Mouse (Mus musculus) liver, postnatal 0 days (tissue): ENCODE measurements around the gene Astn2. TPM values are rescaled to one million over a fixed set of nuclear protein-coding genes. Genes with fewer than 3 reads are reported as not detected.

Experiments
- ATAC-seq: fragments of 200-750 bp; cut with Nextera tagmentation; 2 replicates; pipeline ENCODE4 v1.8.0; 2017; ENCODE audit warnings: mild to moderate bottlenecking, moderate library complexity
- DNase-seq: peaks from one replicate; pipeline ENCODE4 v3.0.0-alpha.2; 2016
- H3K27ac ChIP-seq: fragments of 300-500 bp; sonication (generic); 2 replicates; pipeline ENCODE4 v1.5.1; 2014; ENCODE audit warnings: antibody characterized with exemption, moderate library complexity, mild to moderate bottlenecking, low read depth
- H3K27me3 ChIP-seq: fragments of 300-500 bp; sonication (generic); 2 replicates; pipeline ENCODE4 v1.6.1; 2014; ENCODE audit warnings: low read length, control low read depth, mixed read lengths; ENCODE audit not compliant: insufficient read depth
- H3K36me3 ChIP-seq: fragments of 300-500 bp; sonication (generic); replicated peaks from 2 replicates; pipeline ENCODE4 v1.6.1; 2014; ENCODE audit warnings: mild to moderate bottlenecking, control low read depth, low read length, moderate library complexity, mixed read lengths; ENCODE audit not compliant: insufficient read depth
- H3K4me1 ChIP-seq: fragments of 300-500 bp; sonication (generic); 2 replicates; pipeline ENCODE4 v1.6.1; 2014; ENCODE audit warnings: antibody characterized with exemption, mild to moderate bottlenecking, control low read depth; ENCODE audit not compliant: insufficient read depth
- H3K4me2 ChIP-seq: fragments of 300-500 bp; sonication (generic); 2 replicates; pipeline ENCODE4 v1.6.1; 2014; ENCODE audit warnings: low read depth, mild to moderate bottlenecking, low read length, moderate library complexity, mixed read lengths
- H3K4me3 ChIP-seq: fragments of 300-500 bp; sonication (generic); 2 replicates; pipeline ENCODE4 v1.5.1; 2014; ENCODE audit warnings: low read depth, low read length
- H3K9ac ChIP-seq: fragments of 300-500 bp; sonication (generic); replicated peaks from 2 replicates; pipeline ENCODE4 v1.6.1; 2014; ENCODE audit warnings: mild to moderate bottlenecking, moderate library complexity
- H3K9me3 ChIP-seq: fragments of 300-500 bp; sonication (generic); 2 replicates; pipeline ENCODE4 v1.6.1; 2016; ENCODE audit warnings: mild to moderate bottlenecking, control low read depth, low read length, mixed read lengths
- CTCF ChIP-seq: sonication (generic); IDR thresholded peaks from 2 replicates; pipeline ENCODE4 v1.5.1; 2016; ENCODE audit warnings: antibody characterized with exemption, low read depth
- EP300 ChIP-seq: IDR thresholded peaks from 2 replicates; pipeline ENCODE4 v1.6.1; 2016; ENCODE audit warnings: antibody characterized with exemption, low read depth, mild to moderate bottlenecking
- WGBS: fragments of 180-500 bp; shearing (Covaris S2); extraction: QIAGEN DNeasy Blood & Tissue Kit; methylation state at CpG from one replicate; pipeline ENCODE4 v1.1.7; 2014; ENCODE audit not compliant: insufficient replicate concordance; 5-methylcytosine and 5-hydroxymethylcytosine counted together
- polyA plus RNA-seq: library from polyadenylated mRNA; unstranded; fragments of >200 nt; fragmentation: Nextera tagmentation; extraction: Ambion mirVana; gene quantifications from 2 replicates; pipeline ENCODE4 v1.2.1, GENCODE M21; 2015

The Astn2 gene
- polyA plus RNA-seq, 1 experiment from 2014 or later: 0.02 TPM

DNA sequence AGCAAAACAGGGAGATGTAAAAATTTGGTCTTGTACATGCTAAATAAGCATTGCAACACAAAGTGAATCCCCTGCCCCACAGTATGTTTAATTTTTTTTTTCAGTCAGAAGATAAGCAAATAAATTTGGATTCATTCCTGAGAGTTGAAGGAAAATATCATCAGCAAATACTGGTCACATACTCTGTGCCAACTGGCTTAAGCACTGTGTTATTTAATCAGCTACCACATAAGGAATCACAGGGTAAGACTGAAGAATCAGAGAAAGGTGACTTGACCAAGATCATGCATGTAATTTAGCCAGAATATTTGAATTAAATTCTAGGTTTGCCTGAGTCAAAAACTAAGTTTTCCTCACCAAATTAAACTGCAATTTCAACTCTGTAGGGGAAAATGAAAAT lies 693.8 kb downstream of the Astn2 start:
- Histone ChIP-seq H3K27ac (no peak overlapping the region), H3K4me2 (no peak overlapping the region), H3K4me1 (no peaks in the 10 kb centered on the region), H3K9me3 (no peaks in the 10 kb centered on the region), H3K4me3 (no peak overlapping the region), H3K9ac (no peak overlapping the region), H3K27me3 (no peaks in the 10 kb centered on the region), H3K36me3 (no peaks in the 10 kb centered on the region)
- DNase-seq (no peak), ATAC-seq (no peak)
- TF ChIP-seq CTCF (no peak), EP300 (no peak)

DNA sequence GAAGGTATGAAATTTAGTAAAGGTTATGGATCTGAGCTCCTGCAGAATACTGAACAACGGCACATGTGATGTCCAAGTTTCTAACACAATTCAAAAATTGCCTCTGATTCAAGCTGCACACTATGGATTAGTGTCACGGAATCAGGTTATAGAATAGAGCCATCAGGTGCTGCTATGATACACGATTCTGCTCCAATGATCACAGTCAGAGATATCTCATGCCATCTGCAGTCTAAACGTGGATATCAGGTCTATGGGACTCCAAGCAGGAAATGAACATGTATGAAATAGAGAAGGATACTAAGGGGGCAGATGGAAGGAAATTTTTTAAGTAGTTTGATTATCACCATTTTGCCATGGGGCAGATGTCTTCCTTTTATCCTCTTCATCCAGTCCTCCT lies 702.6 kb downstream of the Astn2 start:
- no peak for ATAC-seq
- Histone ChIP-seq H3K27me3 (no peaks in the 10 kb centered on the region), H3K4me1 (no peaks in the 10 kb centered on the region), H3K36me3 (no peaks in the 10 kb centered on the region), H3K4me2 (no peak overlapping the region), H3K27ac (no peak overlapping the region), H3K9ac (no peak overlapping the region), H3K4me3 (no peak overlapping the region), H3K9me3 (no peaks in the 10 kb centered on the region)
- WGBS: 70% methylated on average over 4 of the region's 4 CpGs
- no peak for TF ChIP-seq CTCF
- no peak for TF ChIP-seq EP300
- DNase-seq: no peak

DNA sequence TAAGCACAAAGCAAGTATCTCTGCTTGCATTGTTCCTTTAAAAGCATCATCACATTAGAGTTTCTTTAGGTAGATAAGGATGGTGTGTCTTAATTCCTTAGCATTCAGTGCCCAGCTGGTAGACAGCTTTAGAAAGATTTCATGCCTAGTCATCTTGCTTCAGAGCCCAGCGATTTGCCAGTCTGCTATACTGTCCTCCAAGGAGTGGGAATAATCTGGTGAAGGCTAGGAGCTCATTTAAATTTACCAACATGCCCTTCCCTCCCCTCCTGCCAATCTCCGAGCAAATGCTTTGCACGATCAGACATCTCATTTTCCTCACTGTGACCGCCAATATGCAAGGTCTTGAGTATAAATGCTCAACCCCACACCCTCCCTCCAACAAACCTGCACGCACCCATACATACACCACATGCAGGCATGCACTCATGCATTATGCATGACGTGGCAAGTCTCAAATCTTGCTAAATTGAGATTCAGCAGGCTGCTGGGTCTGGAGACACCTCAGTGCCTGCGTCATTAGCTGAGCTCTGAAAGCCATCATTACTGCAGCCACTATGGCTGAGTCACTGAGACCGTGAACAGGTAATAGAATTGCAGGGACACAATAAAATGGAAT lies 704.6 kb downstream of the Astn2 start:
- Histone ChIP-seq H3K27ac (no peak overlapping the region), H3K4me1 (no peaks in the 10 kb centered on the region), H3K9ac (no peak overlapping the region), H3K27me3 (no peaks in the 10 kb centered on the region), H3K36me3 (no peaks in the 10 kb centered on the region), H3K9me3 (no peaks in the 10 kb centered on the region), H3K4me3 (no peak overlapping the region), H3K4me2 (no peak overlapping the region)
- no peak for DNase-seq
- TF ChIP-seq CTCF (no peak), EP300 (no peak)
- WGBS: 56% methylated on average over 8 of the region's 8 CpGs
- no peak for ATAC-seq

DNA sequence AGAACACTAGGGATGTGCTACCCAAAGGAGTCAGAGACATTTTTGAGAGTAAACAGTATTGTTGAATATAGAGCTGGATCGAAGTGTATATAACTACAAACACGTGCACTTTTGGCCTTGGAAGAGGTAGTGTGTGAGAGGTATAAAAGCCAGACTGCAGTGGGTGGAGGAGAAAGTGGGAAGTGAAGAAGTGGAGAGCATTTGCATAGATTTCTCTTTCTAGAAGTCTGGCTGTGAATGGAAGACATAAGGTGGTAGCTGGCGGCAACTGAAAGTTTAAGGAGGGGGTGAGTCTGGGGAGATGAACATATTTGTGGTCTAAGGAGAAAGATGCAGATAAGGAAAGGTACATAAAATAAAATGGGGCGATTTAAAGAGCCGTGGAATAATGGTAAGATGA lies 709.2 kb downstream of the Astn2 start:
- Histone ChIP-seq H3K27me3 (no peaks in the 10 kb centered on the region), H3K4me2 (no peak overlapping the region), H3K9me3 (no peaks in the 10 kb centered on the region), H3K9ac (no peak overlapping the region), H3K36me3 (no peaks in the 10 kb centered on the region), H3K4me1 (no peaks in the 10 kb centered on the region), H3K4me3 (no peak overlapping the region), H3K27ac (no peak overlapping the region)
- ATAC-seq: no peak
- no peak for DNase-seq
- TF ChIP-seq EP300 (no peak), CTCF (no peak)
- 73% methylated on average over 5 of the region's 5 CpGs for WGBS

DNA sequence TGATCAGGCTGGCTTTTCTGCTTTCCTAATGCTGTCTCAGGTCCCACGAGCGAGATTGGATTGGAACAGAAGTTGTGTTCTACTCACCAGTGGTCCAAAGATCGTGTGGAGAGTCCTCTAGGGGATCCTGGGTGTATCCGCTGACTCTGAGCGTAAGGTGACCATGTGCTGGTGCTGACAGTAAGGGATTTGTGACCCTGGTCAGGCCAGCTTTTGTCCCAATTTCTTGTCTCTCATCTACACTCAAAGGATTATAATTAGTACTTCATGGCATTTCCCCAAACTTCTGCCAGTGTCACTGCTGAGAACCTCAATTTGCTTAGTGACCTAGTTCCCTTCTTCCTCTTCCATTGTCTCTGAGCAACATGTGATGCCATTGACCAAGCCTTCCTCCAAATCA lies 710.4 kb downstream of the Astn2 start:
- Histone ChIP-seq H3K4me3 (no peak overlapping the region), H3K4me2 (no peak overlapping the region), H3K27me3 (no peaks in the 10 kb centered on the region), H3K36me3 (no peaks in the 10 kb centered on the region), H3K9me3 (no peaks in the 10 kb centered on the region), H3K9ac (no peak overlapping the region), H3K4me1 (no peaks in the 10 kb centered on the region), H3K27ac (no peak overlapping the region)
- 69% methylated on average over 5 of the region's 5 CpGs for WGBS
- TF ChIP-seq CTCF (no peak), EP300 (no peak)
- ATAC-seq: no peak
- no peak for DNase-seq

DNA sequence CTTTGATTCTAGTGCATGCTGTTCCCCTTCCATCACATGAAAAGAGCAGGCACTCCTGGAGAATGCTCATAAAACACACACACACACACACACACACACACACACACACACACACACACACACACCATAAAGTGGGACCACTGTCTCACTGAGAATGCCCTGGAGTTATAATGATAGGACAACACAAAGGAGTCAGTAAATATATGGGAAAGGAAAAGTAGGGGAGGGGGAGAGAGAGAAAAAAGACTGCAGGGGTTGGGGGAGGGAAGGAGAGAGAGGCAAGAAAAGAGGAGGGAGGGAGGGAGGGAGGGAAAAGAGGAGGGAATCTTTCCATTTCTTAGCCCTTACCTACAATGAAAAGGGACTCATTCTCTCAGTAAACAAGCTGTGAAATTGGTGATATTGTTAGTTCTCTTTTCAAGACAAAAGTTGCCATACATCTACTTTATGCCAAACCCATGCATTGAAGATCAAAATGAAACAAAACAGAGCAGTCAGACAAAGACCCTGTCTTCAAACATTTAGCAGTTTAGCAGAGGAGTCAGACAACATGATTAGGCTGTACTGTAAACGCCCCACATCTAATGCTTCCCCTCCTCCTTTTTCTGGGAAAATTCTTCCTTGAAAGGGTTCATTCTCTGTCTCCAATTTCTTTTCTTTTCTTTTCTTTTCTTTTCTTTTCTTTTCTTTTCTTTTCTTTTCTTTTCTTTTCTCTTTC lies 717.2 kb downstream of the Astn2 start:
- TF ChIP-seq CTCF: no peak
- no peak for TF ChIP-seq EP300
- Histone ChIP-seq H3K4me1 (no peaks in the 10 kb centered on the region), H3K4me2 (no peak overlapping the region), H3K9me3 (no peaks in the 10 kb centered on the region), H3K27me3 (no peaks in the 10 kb centered on the region), H3K4me3 (no peak overlapping the region), H3K27ac (no peak overlapping the region), H3K36me3 (no peaks in the 10 kb centered on the region), H3K9ac (no peak overlapping the region)
- DNase-seq (no peak), ATAC-seq (no peak)
- 52% methylated on average over 1 of the region's 1 CpGs for WGBS
